Mouse (Mus musculus) liver, postnatal 0 days (tissue): Measurements from ENCODE around the gene Spag9.

ENCODE experiments used
- CTCF ChIP-seq: sonication (generic); IDR thresholded peaks from 2 replicates; pipeline ENCODE4 v1.5.1; 2016; ENCODE audit warnings: antibody characterized with exemption, low read depth
- EP300 ChIP-seq: IDR thresholded peaks from 2 replicates; pipeline ENCODE4 v1.6.1; 2016; ENCODE audit warnings: antibody characterized with exemption, low read depth, mild to moderate bottlenecking

GRCm38 (mm10) chr11:93956159-93956558, 39.7 kb upstream of the Spag9 start, which contains the start of gene Nme2:
- TF ChIP-seq CTCF: no peak
- TF ChIP-seq EP300: no peak
